Mouse (Mus musculus) MEL (cell line): ENCODE measurements around the gene Gm10840. TPM values are rescaled to one million over a fixed set of nuclear protein-coding genes. Genes with fewer than 3 reads are reported as not detected.
A peak's percentile ranks its signal among the peaks of the same experiment; 100 is the strongest.

Experiments
- DNase-seq: peaks from one replicate; pipeline ENCODE4 v3.0.0; 2011; ENCODE audit warnings: low read depth, low spot score
- H3K27ac ChIP-seq: 2 replicates; pipeline ENCODE4 v1.5.1; 2012; ENCODE audit warnings: low read depth, mild to moderate bottlenecking, control low read depth, low read length, moderate library complexity; ENCODE audit not compliant: control insufficient read depth
- H3K27me3 ChIP-seq, 2 experiments: fragments of 150-350 bp in 1 of 2; sonication (generic) in 1 of 2; 2 replicates each; pipeline ENCODE4 v1.6.1; 2012; ENCODE audit warnings: low read length in 2 of 2, mild to moderate bottlenecking in 2 of 2, improper control_type of control experiment in 1 of 2, moderate library complexity in 1 of 2; ENCODE audit not compliant: insufficient read depth in 2 of 2, control insufficient read depth in 1 of 2
- H3K36me3 ChIP-seq, 2 experiments: 2 replicates each; pipeline ENCODE4 v1.6.1; 2012 to 2014; ENCODE audit warnings: low read length in 2 of 2, improper control_type of control experiment in 1 of 2, inconsistent platforms in 1 of 2, mild to moderate bottlenecking in 1 of 2; ENCODE audit not compliant: insufficient read depth in 2 of 2, control insufficient read depth in 1 of 2
- H3K4me1 ChIP-seq, 2 experiments: fragments of 150-350 bp in 1 of 2; sonication (generic) in 1 of 2; 2 replicates each; pipeline ENCODE4 v1.6.1; 2012; ENCODE audit warnings: low read length in 2 of 2, improper control_type of control experiment in 1 of 2, mild to moderate bottlenecking in 1 of 2; ENCODE audit not compliant: insufficient read depth in 2 of 2, control insufficient read depth in 1 of 2
- H3K4me3 ChIP-seq, 2 experiments: fragments of 150-350 bp in 1 of 2; sonication (generic) in 1 of 2; 2 replicates each; pipeline ENCODE4 v1.5.1; 2012; ENCODE audit warnings: low read depth in 2 of 2, low read length in 2 of 2, mild to moderate bottlenecking in 2 of 2, moderate library complexity in 2 of 2, control low read depth in 1 of 2, improper control_type of control experiment in 1 of 2; ENCODE audit not compliant: control insufficient read depth in 1 of 2, insufficient read depth in 1 of 2
- H3K79me2 ChIP-seq: 2 replicates; pipeline ENCODE4 v1.6.1; 2012; ENCODE audit warnings: mild to moderate bottlenecking, low read length, moderate library complexity; ENCODE audit not compliant: control insufficient read depth, poor library complexity, insufficient read depth
- H3K9ac ChIP-seq: 2 replicates; pipeline ENCODE4 v1.6.1; 2012; ENCODE audit warnings: low read depth, mild to moderate bottlenecking, control low read depth, low read length, moderate library complexity; ENCODE audit not compliant: control insufficient read depth, poor library complexity, severe bottlenecking
- H3K9me3 ChIP-seq: fragments of 150-350 bp; sonication (generic); replicated peaks from 2 replicates; pipeline ENCODE4 v1.6.1; 2012; ENCODE audit warnings: mild to moderate bottlenecking, low read length, improper control_type of control experiment, moderate library complexity; ENCODE audit not compliant: insufficient read depth
- BHLHE40 ChIP-seq: IDR thresholded peaks from 2 replicates; pipeline ENCODE4 v1.6.1; 2012; ENCODE audit warnings: low read depth, mild to moderate bottlenecking, inconsistent platforms, low read length, improper control_type of control experiment, borderline replicate concordance
- CTCF ChIP-seq, 3 experiments: IDR thresholded peaks in 2 of 3; conservative IDR thresholded peaks in 1 of 3; 2 replicates each; pipeline ENCODE4 v1.5.1; 2011 to 2012; ENCODE audit warnings: low read length in 3 of 3, low read depth in 2 of 3, mild to moderate bottlenecking in 2 of 3, improper control_type of control experiment in 1 of 3, inconsistent platforms in 1 of 3, mixed read lengths in 1 of 3, moderate library complexity in 1 of 3; ENCODE audit not compliant: control insufficient read depth in 1 of 3, insufficient read depth in 1 of 3, poor library complexity in 1 of 3, severe bottlenecking in 1 of 3
- E2F4 ChIP-seq: IDR thresholded peaks from 2 replicates; pipeline ENCODE4 v1.6.1; 2011; ENCODE audit warnings: low read depth, low read length, improper control_type of control experiment, borderline replicate concordance
- JUND ChIP-seq: IDR thresholded peaks from 2 replicates; pipeline ENCODE4 v1.6.1; 2011; ENCODE audit warnings: low read depth, mild to moderate bottlenecking, improper control_type of control experiment, low read length
- MAFK ChIP-seq: IDR thresholded peaks from 2 replicates; pipeline ENCODE4 v1.6.1; 2011; ENCODE audit warnings: low read depth, mild to moderate bottlenecking, low read length, improper control_type of control experiment, borderline replicate concordance
- MAX ChIP-seq: IDR thresholded peaks from 2 replicates; pipeline ENCODE4 v1.6.1; 2011; ENCODE audit warnings: low read length, improper control_type of control experiment
- MYB ChIP-seq: IDR thresholded peaks from 2 replicates; pipeline ENCODE4 v1.6.1; 2011; ENCODE audit warnings: mild to moderate bottlenecking, low read depth, low read length, improper control_type of control experiment
- MYC ChIP-seq: IDR thresholded peaks from 2 replicates; pipeline ENCODE4 v1.6.1; 2011; ENCODE audit warnings: low read depth, mild to moderate bottlenecking, low read length, improper control_type of control experiment, moderate library complexity
- POLR2A ChIP-seq, 2 experiments: IDR thresholded peaks; 2 replicates each; pipeline ENCODE4 v1.6.1; 2011 to 2012; ENCODE audit warnings: low read length in 2 of 2, mild to moderate bottlenecking in 2 of 2, control low read depth in 1 of 2, improper control_type of control experiment in 1 of 2, low read depth in 1 of 2, moderate library complexity in 1 of 2; ENCODE audit not compliant: control insufficient read depth in 1 of 2, insufficient read depth in 1 of 2, poor library complexity in 1 of 2
- POLR2AphosphoS5 ChIP-seq: IDR thresholded peaks from 2 replicates; pipeline ENCODE4 v1.6.1; 2012; ENCODE audit warnings: low read depth, borderline replicate concordance, mild to moderate bottlenecking, inconsistent platforms, low read length, moderate library complexity, mixed read lengths
- RCOR1 ChIP-seq: IDR thresholded peaks from 2 replicates; pipeline ENCODE4 v1.6.1; 2012; ENCODE audit warnings: low read depth, mild to moderate bottlenecking, inconsistent platforms, low read length, improper control_type of control experiment
- TCF12 ChIP-seq: IDR thresholded peaks from 2 replicates; pipeline ENCODE4 v1.6.1; 2014; ENCODE audit warnings: low read depth, mild to moderate bottlenecking, inconsistent platforms, low read length, improper control_type of control experiment, moderate library complexity
- USF1 ChIP-seq: IDR thresholded peaks from 2 replicates; pipeline ENCODE4 v1.6.1; 2014; ENCODE audit warnings: low read depth, mild to moderate bottlenecking, inconsistent platforms, low read length, improper control_type of control experiment, moderate library complexity
- USF2 ChIP-seq, 2 experiments: IDR thresholded peaks; 2 replicates each; pipeline ENCODE4 v1.6.1; 2011 to 2012; ENCODE audit warnings: improper control_type of control experiment in 2 of 2, low read length in 2 of 2, borderline replicate concordance in 1 of 2, inconsistent platforms in 1 of 2, low read depth in 1 of 2, mild to moderate bottlenecking in 1 of 2; ENCODE audit not compliant: insufficient read depth in 1 of 2
- ZC3H11A ChIP-seq: IDR thresholded peaks from 2 replicates; pipeline ENCODE4 v1.6.1; 2012; ENCODE audit warnings: low read depth, mild to moderate bottlenecking, inconsistent platforms, low read length, improper control_type of control experiment
- ZNF384 ChIP-seq: IDR thresholded peaks from 2 replicates; pipeline ENCODE4 v1.6.1; 2012; ENCODE audit warnings: low read depth, mild to moderate bottlenecking, inconsistent platforms, low read length, improper control_type of control experiment
- polyA plus RNA-seq, 2 experiments: library from polyadenylated mRNA; stranded (reverse) in 1 of 2; unstranded in 1 of 2; fragments of >175 nt in 1 of 2; fragments of >200 nt in 1 of 2; gene quantifications; 2 replicates each; pipeline versions ENCODE4 v1.2.1 to v1.2.4; 2012; ENCODE audit warnings: low replicate concordance in 2 of 2, low read depth in 1 of 2; ENCODE audit not compliant: insufficient read length in 2 of 2, insufficient read depth in 1 of 2, missing spikeins in 1 of 2
- total RNA-seq: library from RNA; depleted of rRNA; stranded (reverse); fragments of 300-350 nt; gene quantifications from 2 replicates; pipeline ENCODE4 v1.2.3, GENCODE M21; 2012; rRNA removed

Gene Gm10840
- total RNA-seq, result not detected in 2 replicates
- polyA plus RNA-seq, result not detected

DNA sequence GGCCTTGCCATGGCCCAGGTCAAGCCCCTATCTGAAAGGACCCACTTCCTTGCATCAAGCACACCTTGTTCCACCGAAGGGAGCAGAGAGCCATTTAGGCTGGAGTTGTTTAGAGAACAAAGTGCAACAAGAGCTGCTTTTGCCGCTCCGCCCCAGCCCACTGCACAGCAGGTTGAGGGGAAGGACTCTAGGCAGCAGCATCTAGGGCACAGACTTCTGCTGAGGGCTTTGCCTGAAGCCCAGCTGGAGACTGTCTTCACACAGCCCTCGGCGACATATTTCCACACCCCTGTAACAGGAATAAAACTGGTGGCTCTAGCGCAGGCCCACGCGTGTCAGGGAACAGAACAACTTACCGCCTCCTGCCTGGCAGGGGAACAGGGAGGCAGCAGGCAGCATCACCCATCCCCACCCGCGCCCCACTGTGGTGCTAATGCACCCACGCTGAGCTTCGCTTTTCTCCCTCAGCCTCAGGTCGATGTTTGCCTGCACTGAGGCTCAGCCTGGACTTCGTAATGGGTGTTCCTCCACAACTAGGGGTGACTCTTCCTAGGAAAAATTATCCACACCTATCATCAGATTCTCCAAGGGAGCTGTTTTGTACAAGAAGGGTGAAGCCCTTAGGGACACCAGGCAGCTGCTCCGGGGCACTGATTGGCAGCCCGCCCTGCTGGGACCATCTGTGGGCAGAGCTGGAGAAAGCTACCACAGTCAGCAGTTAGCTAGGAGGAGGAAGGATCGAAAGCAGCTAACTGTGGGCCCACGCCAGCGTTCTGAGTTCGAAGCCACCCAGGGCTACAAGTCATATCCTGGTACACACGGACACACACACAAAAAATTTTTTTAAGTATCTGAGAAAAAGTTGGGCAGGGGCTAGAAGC lies at the start of gene Gm10840, which contains the start of gene Limd2:
Gene Gm10840 (plus strand): TSS at position 10 of the 881 bp plus-strand sequence.
Gene Limd2 (minus strand): TSS at position 20 of the 881 bp plus-strand sequence.
- TF ChIP-seq POLR2A (IDR thresholded peaks at IDR 0.05; ENCODE audit: control insufficient read depth in 1 of 2, insufficient read depth in 1 of 2, low read depth in 1 of 2, low read length in 2 of 2, poor library complexity in 1 of 2) (0 out of 4 replicates have a peak, but pooled peaks of 1 of the 2 experiments have one; percentile 2), ZNF384 (no peak), MAX (no peak), TCF12 (no peak)
- no peaks in the 10 kb centered on the region for H3K9me3 ChIP-seq
- DNase-seq, result no peak
- peak within 1 kb of the TSS; percentile 92 for H3K9ac ChIP-seq
- peaks cover 0 to 4% of the 10 kb centered on the region in 2 experiments; a peak in 1 of 4 replicates for H3K36me3 ChIP-seq
- peak within 1 kb of the TSS; percentile 85 to 97 for H3K4me3 ChIP-seq
- no peaks in the 10 kb centered on the region for H3K27me3 ChIP-seq
- peak within 1 kb of the TSS; percentile 85 for H3K27ac ChIP-seq
- H3K79me2 ChIP-seq, result peaks cover 13% of the 10 kb centered on the region
- H3K4me1 ChIP-seq, result peaks cover 0 to 20% of the 10 kb centered on the region in 2 experiments; a peak in 2 of 4 replicates

DNA sequence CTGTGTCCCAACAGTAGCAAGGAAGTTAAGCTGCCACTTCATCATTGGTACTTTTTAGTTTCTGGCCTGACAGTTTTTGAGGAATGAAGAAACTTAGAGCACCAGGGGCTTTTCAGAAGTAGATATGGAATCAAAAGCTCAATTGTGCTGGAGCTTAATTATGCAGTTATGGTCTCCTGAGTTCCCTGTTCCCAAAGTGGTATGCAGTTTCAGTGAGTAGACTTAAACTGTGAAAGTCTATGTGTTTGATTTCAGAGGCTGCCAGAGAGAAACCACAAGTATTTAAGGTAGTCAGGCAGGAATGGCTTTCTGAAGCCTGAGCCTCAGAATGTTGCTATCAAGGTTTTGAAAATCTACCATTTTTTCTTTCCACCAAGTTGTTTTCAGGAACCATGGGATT lies 49.0 kb upstream of the Gm10840 start:
- H3K36me3 ChIP-seq, result peaks cover 0 to 2% of the 10 kb centered on the region in 2 experiments; a peak in 2 of 4 replicates
- TF ChIP-seq MAX (no peak), USF1 (no peak), RCOR1 (no peak), POLR2A (IDR thresholded peaks at IDR 0.05; ENCODE audit: control insufficient read depth in 1 of 2, insufficient read depth in 1 of 2, low read depth in 1 of 2, low read length in 2 of 2, poor library complexity in 1 of 2) (no peak), BHLHE40 (no peak), TCF12 (no peak), JUND (no peak), CTCF (IDR thresholded peaks at IDR 0.05 in 2 of 3, conservative IDR thresholded peaks at IDR 0.05 in 1 of 3; ENCODE audit: control insufficient read depth in 1 of 3, insufficient read depth in 1 of 3, low read depth in 2 of 3, low read length in 3 of 3, poor library complexity in 1 of 3, severe bottlenecking in 1 of 3) (no peak), POLR2AphosphoS5 (no peak), USF2 (IDR thresholded peaks at IDR 0.05; ENCODE audit: borderline replicate concordance in 1 of 2, insufficient read depth in 1 of 2, low read depth in 1 of 2, low read length in 2 of 2) (no peak), MAFK (no peak), MYB (no peak), ZC3H11A (no peak), E2F4 (no peak), MYC (no peak)
- H3K9me3 ChIP-seq, result no peaks in the 10 kb centered on the region
- H3K4me1 ChIP-seq, result peaks cover 0 to under 1% of the 10 kb centered on the region in 2 experiments; a peak in 1 of 4 replicates
- no peak overlapping the region for H3K27ac ChIP-seq
- H3K27me3 ChIP-seq, result no peaks in the 10 kb centered on the region
- DNase-seq, result no peak
- no peak overlapping the region for H3K4me3 ChIP-seq
- H3K9ac ChIP-seq, result no peak overlapping the region
- no peaks in the 10 kb centered on the region for H3K79me2 ChIP-seq
